Mouse (Mus musculus) adrenal gland, postnatal 10 days (tissue): ENCODE data around the gene Olfr1141. TPM values are rescaled to one million over a fixed set of nuclear protein-coding genes. Genes with fewer than 3 reads are reported as not detected.

Experiments
- DNase-seq: peaks from one replicate; pipeline ENCODE4 v3.0.0; 2021; ENCODE audit warnings: mixed read lengths
- long read RNA-seq, 2 experiments: library from polyadenylated mRNA; stranded (forward); transcript quantifications; one replicate each; pipeline ENCODE4 v2.0.0; 2021
- total RNA-seq, 2 experiments: library from RNA; stranded (reverse); gene quantifications; 2 replicates each; pipeline ENCODE4 v1.2.3; 2021

Gene Olfr1141
- total RNA-seq, result not detected
- long read RNA-seq, experiment 1, result 0 reads
- long read RNA-seq, experiment 2, result 0 reads

- DNase-seq, result no peak
Measured at GRCm38 (mm10) chr2:87753891-87754290, at the start of gene Olfr1141. Gene Olfr1141 (minus strand): TSS chr2:87753991.

DNA sequence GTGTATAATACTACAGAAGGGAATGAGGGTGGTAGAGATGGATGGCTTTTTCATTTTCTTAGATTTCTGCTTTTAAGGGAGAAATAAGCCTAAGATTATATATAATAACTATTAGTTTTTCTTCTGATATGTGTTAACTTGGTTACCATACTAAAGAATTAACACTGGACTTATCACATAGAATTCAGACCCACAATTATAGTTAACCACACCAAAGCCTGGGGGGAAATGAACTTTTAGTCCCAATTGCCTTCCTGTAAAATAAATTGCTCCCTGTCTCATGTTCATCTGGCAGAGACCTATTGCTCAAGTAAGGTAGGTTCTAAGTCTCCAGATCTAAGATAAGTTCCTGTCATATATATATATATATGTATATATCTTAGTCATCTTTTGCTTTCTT, 46.5 kb upstream of the Olfr1141 start, which contains the start of gene Olfr1143:
TSS of gene Olfr1143 (plus strand) at position 301 of the 400 bp plus-strand sequence.
- DNase-seq, result no peak

- DNase-seq, result no peak
Measured at GRCm38 (mm10) chr2:87779183-87779582, 25.4 kb upstream of the Olfr1141 start, which contains the start of gene Olfr152. Gene Olfr152 (plus strand): TSS chr2:87779483.

GRCm38 (mm10) chr2:87776143-87776542, 22.4 kb upstream of the Olfr1141 start:
- DNase-seq, result no peak

DNA sequence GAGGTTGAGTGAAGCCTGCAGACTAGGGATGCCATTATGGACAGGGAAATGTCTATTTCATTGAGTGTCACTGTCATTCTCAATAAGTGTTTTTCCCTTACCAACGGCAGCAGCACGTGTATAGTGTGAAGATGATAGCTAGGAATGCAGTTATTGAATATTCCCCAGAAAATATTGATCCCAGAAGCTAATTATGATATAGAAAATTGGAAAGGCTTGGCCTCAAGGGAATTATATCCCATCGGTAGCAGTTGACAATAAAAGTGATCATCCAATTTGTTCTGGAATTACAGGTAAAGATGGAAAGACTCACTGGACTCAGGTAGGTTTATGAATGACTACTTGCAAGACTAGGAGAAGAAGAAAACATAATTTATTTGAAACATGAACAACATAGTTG, 10.3 kb downstream of the Olfr1141 start, which contains the start of gene Olfr1140:
TSS of gene Olfr1140 (plus strand) at position 301 of the 400 bp plus-strand sequence.
- no peak for DNase-seq

GRCm38 (mm10) chr2:87739878-87740277, 13.9 kb downstream of the Olfr1141 start, which contains the start of gene Olfr1138:
Gene Olfr1138 (minus strand): TSS chr2:87739978.
- no peak for DNase-seq

- DNase-seq, result no peak
Measured at GRCm38 (mm10) chr2:87713079-87713478, 40.7 kb downstream of the Olfr1141 start, which contains the start of gene Olfr1137. Gene Olfr1137 (minus strand): TSS chr2:87713179.

Other genes starting within 250 kb of the Olfr1141 start
- not detected for gene Pramel6, start 247.4 kb downstream of the Olfr1141 start, total RNA-seq
- not detected for gene Olfr153, start 222.2 kb downstream of the Olfr1141 start, total RNA-seq
- gene Olfr1128, start 208.4 kb downstream of the Olfr1141 start, total RNA-seq, result not detected
- gene Olfr1129, start 180.1 kb downstream of the Olfr1141 start, total RNA-seq, result not detected
- not detected for gene Olfr1130, start 147.8 kb downstream of the Olfr1141 start, total RNA-seq
- gene Olfr1131, start 126.9 kb downstream of the Olfr1141 start, total RNA-seq, result not detected
- gene Olfr1132, start 116.5 kb downstream of the Olfr1141 start, total RNA-seq, result not detected
- not detected for gene Olfr1133, start 106.6 kb downstream of the Olfr1141 start, total RNA-seq
- gene Olfr1134, start 95.5 kb downstream of the Olfr1141 start, total RNA-seq, result not detected
- not detected for gene Olfr1135, start 80.3 kb downstream of the Olfr1141 start, total RNA-seq
- gene Olfr1136, start 60.0 kb downstream of the Olfr1141 start, total RNA-seq, result not detected
- not detected for gene Olfr1137, start 40.8 kb downstream of the Olfr1141 start, total RNA-seq
- gene Olfr1138, start 14.0 kb downstream of the Olfr1141 start, total RNA-seq, result not detected
- not detected for gene Olfr1140, start 10.2 kb downstream of the Olfr1141 start, total RNA-seq
- gene Olfr152, start 25.5 kb upstream of the Olfr1141 start, total RNA-seq, result not detected
- gene Olfr1143, start 46.6 kb upstream of the Olfr1141 start, total RNA-seq, result not detected
- gene Olfr1145, start 55.8 kb upstream of the Olfr1141 start, total RNA-seq, result not detected
- not detected for gene Olfr1148, start 76.5 kb upstream of the Olfr1141 start, total RNA-seq
- gene Olfr1150-ps1, start 90.0 kb upstream of the Olfr1141 start, total RNA-seq, result not detected
- gene Olfr1151, start 101.9 kb upstream of the Olfr1141 start, total RNA-seq, result not detected
- not detected for gene Olfr1152, start 112.5 kb upstream of the Olfr1141 start, total RNA-seq
- not detected for gene Olfr1153, start 141.0 kb upstream of the Olfr1141 start, total RNA-seq
- not detected for gene Olfr1154, start 151.2 kb upstream of the Olfr1141 start, total RNA-seq
- gene Olfr1155, start 191.1 kb upstream of the Olfr1141 start, total RNA-seq, result not detected
- gene Olfr1156, start 199.1 kb upstream of the Olfr1141 start, total RNA-seq, result not detected
- gene Olfr1157, start 214.3 kb upstream of the Olfr1141 start, total RNA-seq, result not detected
- not detected for gene Olfr74, start 220.7 kb upstream of the Olfr1141 start, total RNA-seq
- not detected for gene Olfr1158, start 236.1 kb upstream of the Olfr1141 start, total RNA-seq